Mouse (Mus musculus) erythroblast, embryonic 14.5 days (primary cell): ENCODE measurements around the gene Speer1. TPM values are rescaled to one million over a fixed set of nuclear protein-coding genes. Genes with fewer than 3 reads are reported as not detected.
"Not testable (repeated sequence)": the region's sequence is repeated elsewhere in the genome, so short reads cannot be mapped to it uniquely, and the experiment has no call there.

Source experiments
- H3K27me3 ChIP-seq: 2 replicates; pipeline ENCODE4 v1.6.1; 2012; ENCODE audit warnings: inconsistent platforms; ENCODE audit not compliant: control insufficient read depth
- H3K36me3 ChIP-seq: 2 replicates; pipeline ENCODE4 v1.6.1; 2012; ENCODE audit warnings: mild to moderate bottlenecking, inconsistent platforms; ENCODE audit not compliant: control insufficient read depth
- H3K4me1 ChIP-seq: 2 replicates; pipeline ENCODE4 v1.6.1; 2012; ENCODE audit warnings: inconsistent platforms; ENCODE audit not compliant: control insufficient read depth
- H3K4me3 ChIP-seq: replicated peaks from 2 replicates; pipeline ENCODE3; 2012; ENCODE audit warnings: moderate library complexity, mild to moderate bottlenecking, inconsistent platforms
- H3K9me3 ChIP-seq: 2 replicates; pipeline ENCODE4 v1.6.1; 2012; ENCODE audit warnings: low read length, inconsistent platforms, mixed read lengths; ENCODE audit not compliant: control insufficient read depth
- polyA plus RNA-seq: library from polyadenylated mRNA; stranded (reverse); fragments of >175 nt; gene quantifications from 2 replicates; pipeline ENCODE4 v1.2.3, GENCODE M21; 2012

Gene Speer1
- not detected in 2 replicates for polyA plus RNA-seq

GRCm38 (mm10) chr5:11341216-11341615 lies at the start of gene Speer1:
Speer1 (plus strand) TSS chr5:11341516.
- not testable (repeated sequence) for H3K4me3 ChIP-seq, H3K4me1 ChIP-seq

More at GRCm38 (mm10) chr5:11341216-11341615, at the start of gene Speer1:
- H3K36me3 ChIP-seq, H3K9me3 ChIP-seq, H3K27me3 ChIP-seq: not testable (repeated sequence)

Other genes starting within 250 kb of the Speer1 start
- gene Gm8879, start 213.9 kb upstream of the Speer1 start, polyA plus RNA-seq: not detected in 2 replicates
- gene Gm5861, start 158.4 kb upstream of the Speer1 start, polyA plus RNA-seq: not detected in 2 replicates
- not detected in 2 replicates for gene Gm8890, start 85.5 kb upstream of the Speer1 start, polyA plus RNA-seq
- gene Gm8897, start 74.9 kb downstream of the Speer1 start, polyA plus RNA-seq: not detected in 2 replicates
- gene Gm8906, start 161.2 kb downstream of the Speer1 start, polyA plus RNA-seq: not detected in 2 replicates